Mouse (Mus musculus) thymus, adult 18-20 months (tissue): ENCODE measurements around the gene Slc29a2.

Experiments
- DNase-seq, 2 experiments: peaks; one replicate each; pipeline ENCODE4 v3.0.0; 2022; ENCODE audit warnings: mixed read lengths in 2 of 2

Gene Slc29a2

GRCm38 (mm10) chr19:5036577-5036976, 12.9 kb downstream of the Slc29a2 start:
- DNase-seq: no peak

- peak; percentile 33 to 50 for DNase-seq
These were observed 14.3 kb downstream of the Slc29a2 start for GRCm38 (mm10) chr19:5037678-5038571.

GRCm38 (mm10) chr19:5038709-5039156, 15.1 kb downstream of the Slc29a2 start, which contains the start of the genes B4gat1 and AC124502.3:
B4gat1 (plus strand) TSS chr19:5038826.
AC124502.3 (plus strand) TSS chr19:5038891.
- peak; percentile 78 to 79 for DNase-seq

GRCm38 (mm10) chr19:5039301-5040114, 15.8 kb downstream of the Slc29a2 start:
- DNase-seq: no peak

GRCm38 (mm10) chr19:5040862-5041523, 17.3 kb downstream of the Slc29a2 start, which contains the start of gene Brms1:
Brms1 (plus strand) TSS chr19:5041354.
- DNase-seq: peak; percentile 76 to 80

GRCm38 (mm10) chr19:5041588-5041987, 17.9 kb downstream of the Slc29a2 start:
- no peak for DNase-seq

GRCm38 (mm10) chr19:5045531-5045930, 21.9 kb downstream of the Slc29a2 start:
- no peak for DNase-seq

GRCm38 (mm10) chr19:5048138-5049056, 24.7 kb downstream of the Slc29a2 start:
- DNase-seq: no peak

- no peak for DNase-seq
These were observed 25.7 kb downstream of the Slc29a2 start for GRCm38 (mm10) chr19:5049325-5049724.

- no peak for DNase-seq
These were observed 26.6 kb downstream of the Slc29a2 start, which contains the start of gene Rin1 for GRCm38 (mm10) chr19:5050047-5050905. Rin1 (plus strand) TSS chr19:5050481.

- DNase-seq: no peak
These were observed 27.4 kb downstream of the Slc29a2 start for GRCm38 (mm10) chr19:5051031-5051430.

- no peak for DNase-seq
These were observed 27.9 kb downstream of the Slc29a2 start for GRCm38 (mm10) chr19:5051515-5051914.

- DNase-seq: no peak
These were observed 28.6 kb downstream of the Slc29a2 start for GRCm38 (mm10) chr19:5052166-5052822.

- no peak for DNase-seq
These were observed 29.2 kb downstream of the Slc29a2 start for GRCm38 (mm10) chr19:5052853-5053252.

- no peak for DNase-seq
These were observed 30.2 kb downstream of the Slc29a2 start for GRCm38 (mm10) chr19:5053909-5054308.

GRCm38 (mm10) chr19:5056251-5056650, 32.6 kb downstream of the Slc29a2 start:
- DNase-seq: peak in 1 of 2 experiments; percentile 26

GRCm38 (mm10) chr19:5057876-5058775, 34.5 kb downstream of the Slc29a2 start:
- DNase-seq: no peak
